Mouse (Mus musculus): ENCODE data around the gene Fosl1.
"Not testable (repeated sequence)": the region's sequence is repeated elsewhere in the genome, so short reads cannot be mapped to it uniquely, and the experiment has no call there.

The Fosl1 gene

GRCm38 (mm10) chr19:5447515-5448353, at the start of gene Fosl1:
TSS of gene Fosl1 (plus strand) at chr19:5447547.
- DNase-seq: peak; percentile 74

- not testable (repeated sequence) for DNase-seq
Measured at GRCm38 (mm10) chr19:5401073-5401472, 46.3 kb upstream of the Fosl1 start.

- no peak for DNase-seq
Measured at GRCm38 (mm10) chr19:5402293-5402692, 45.1 kb upstream of the Fosl1 start, which contains the start of gene Tsga10ip. TSS of gene Tsga10ip (minus strand) at chr19:5402526.

- DNase-seq: no peak
Measured at GRCm38 (mm10) chr19:5405924-5406323, 41.4 kb upstream of the Fosl1 start.

GRCm38 (mm10) chr19:5406531-5407126, 40.7 kb upstream of the Fosl1 start:
- peak; percentile 49 for DNase-seq

- peak; percentile 63 for DNase-seq
Measured at GRCm38 (mm10) chr19:5407133-5407532, 40.2 kb upstream of the Fosl1 start.

- DNase-seq: no peak
Measured at GRCm38 (mm10) chr19:5408057-5409001, 39.0 kb upstream of the Fosl1 start.

- DNase-seq: no peak
Measured at GRCm38 (mm10) chr19:5409068-5409467, 38.3 kb upstream of the Fosl1 start.

- no peak for DNase-seq
Measured at GRCm38 (mm10) chr19:5410641-5411040, 36.7 kb upstream of the Fosl1 start.

GRCm38 (mm10) chr19:5411961-5412360, 35.4 kb upstream of the Fosl1 start:
- DNase-seq: no peak

- DNase-seq: no peak
Measured at GRCm38 (mm10) chr19:5413840-5414239, 33.5 kb upstream of the Fosl1 start.

GRCm38 (mm10) chr19:5414534-5414957, 32.8 kb upstream of the Fosl1 start:
- no peak for DNase-seq

GRCm38 (mm10) chr19:5418750-5419466, 28.4 kb upstream of the Fosl1 start:
- no peak for DNase-seq

GRCm38 (mm10) chr19:5419630-5420029, 27.7 kb upstream of the Fosl1 start:
- no peak for DNase-seq

GRCm38 (mm10) chr19:5420579-5420978, 26.8 kb upstream of the Fosl1 start:
- DNase-seq: no peak

- DNase-seq: no peak
Measured at GRCm38 (mm10) chr19:5421784-5422183, 25.6 kb upstream of the Fosl1 start.

GRCm38 (mm10) chr19:5422267-5422666, 25.1 kb upstream of the Fosl1 start:
- no peak for DNase-seq

GRCm38 (mm10) chr19:5422895-5423443, 24.4 kb upstream of the Fosl1 start:
- no peak for DNase-seq

GRCm38 (mm10) chr19:5423561-5423960, 23.8 kb upstream of the Fosl1 start:
- no peak for DNase-seq

GRCm38 (mm10) chr19:5424092-5424781, 23.1 kb upstream of the Fosl1 start:
- DNase-seq: peak; percentile 26
